Mouse (Mus musculus) MEL (cell line): Measurements from ENCODE around the gene Gm17622. TPM values are rescaled to one million over a fixed set of nuclear protein-coding genes. Genes with fewer than 3 reads are reported as not detected.

Experiments
- DNase-seq: peaks from one replicate; pipeline ENCODE4 v3.0.0; 2011; ENCODE audit warnings: low read depth, low spot score
- H3K27ac ChIP-seq: 2 replicates; pipeline ENCODE4 v1.5.1; 2012; ENCODE audit warnings: low read depth, mild to moderate bottlenecking, control low read depth, low read length, moderate library complexity; ENCODE audit not compliant: control insufficient read depth
- H3K27me3 ChIP-seq, 2 experiments: fragments of 150-350 bp in 1 of 2; sonication (generic) in 1 of 2; 2 replicates each; pipeline ENCODE4 v1.6.1; 2012; ENCODE audit warnings: low read length in 2 of 2, mild to moderate bottlenecking in 2 of 2, improper control_type of control experiment in 1 of 2, moderate library complexity in 1 of 2; ENCODE audit not compliant: insufficient read depth in 2 of 2, control insufficient read depth in 1 of 2
- H3K36me3 ChIP-seq, 2 experiments: 2 replicates each; pipeline ENCODE4 v1.6.1; 2012 to 2014; ENCODE audit warnings: low read length in 2 of 2, improper control_type of control experiment in 1 of 2, inconsistent platforms in 1 of 2, mild to moderate bottlenecking in 1 of 2; ENCODE audit not compliant: insufficient read depth in 2 of 2, control insufficient read depth in 1 of 2
- H3K4me1 ChIP-seq, 2 experiments: fragments of 150-350 bp in 1 of 2; sonication (generic) in 1 of 2; 2 replicates each; pipeline ENCODE4 v1.6.1; 2012; ENCODE audit warnings: low read length in 2 of 2, improper control_type of control experiment in 1 of 2, mild to moderate bottlenecking in 1 of 2; ENCODE audit not compliant: insufficient read depth in 2 of 2, control insufficient read depth in 1 of 2
- H3K4me3 ChIP-seq, 2 experiments: fragments of 150-350 bp in 1 of 2; sonication (generic) in 1 of 2; 2 replicates each; pipeline ENCODE4 v1.5.1; 2012; ENCODE audit warnings: low read depth in 2 of 2, low read length in 2 of 2, mild to moderate bottlenecking in 2 of 2, moderate library complexity in 2 of 2, control low read depth in 1 of 2, improper control_type of control experiment in 1 of 2; ENCODE audit not compliant: control insufficient read depth in 1 of 2, insufficient read depth in 1 of 2
- H3K79me2 ChIP-seq: 2 replicates; pipeline ENCODE4 v1.6.1; 2012; ENCODE audit warnings: mild to moderate bottlenecking, low read length, moderate library complexity; ENCODE audit not compliant: control insufficient read depth, poor library complexity, insufficient read depth
- H3K9ac ChIP-seq: 2 replicates; pipeline ENCODE4 v1.6.1; 2012; ENCODE audit warnings: low read depth, mild to moderate bottlenecking, control low read depth, low read length, moderate library complexity; ENCODE audit not compliant: control insufficient read depth, poor library complexity, severe bottlenecking
- H3K9me3 ChIP-seq: fragments of 150-350 bp; sonication (generic); replicated peaks from 2 replicates; pipeline ENCODE4 v1.6.1; 2012; ENCODE audit warnings: mild to moderate bottlenecking, low read length, improper control_type of control experiment, moderate library complexity; ENCODE audit not compliant: insufficient read depth
- CHD1 ChIP-seq: IDR thresholded peaks from 2 replicates; pipeline ENCODE4 v1.6.1; 2012; ENCODE audit warnings: low read depth, mild to moderate bottlenecking, inconsistent platforms, low read length, improper control_type of control experiment
- CHD2 ChIP-seq: IDR thresholded peaks from 2 replicates; pipeline ENCODE4 v1.6.1; 2011; ENCODE audit warnings: low read length, improper control_type of control experiment
- CTCF ChIP-seq, 3 experiments: IDR thresholded peaks in 2 of 3; conservative IDR thresholded peaks in 1 of 3; 2 replicates each; pipeline ENCODE4 v1.5.1; 2011 to 2012; ENCODE audit warnings: low read length in 3 of 3, low read depth in 2 of 3, mild to moderate bottlenecking in 2 of 3, improper control_type of control experiment in 1 of 3, inconsistent platforms in 1 of 3, mixed read lengths in 1 of 3, moderate library complexity in 1 of 3; ENCODE audit not compliant: control insufficient read depth in 1 of 3, insufficient read depth in 1 of 3, poor library complexity in 1 of 3, severe bottlenecking in 1 of 3
- E2F4 ChIP-seq: IDR thresholded peaks from 2 replicates; pipeline ENCODE4 v1.6.1; 2011; ENCODE audit warnings: low read depth, low read length, improper control_type of control experiment, borderline replicate concordance
- ELF1 ChIP-seq: IDR thresholded peaks from 2 replicates; pipeline ENCODE4 v1.6.1; 2014; ENCODE audit warnings: low read depth, mild to moderate bottlenecking, inconsistent platforms, low read length, improper control_type of control experiment, moderate library complexity
- GABPA ChIP-seq: IDR thresholded peaks from 2 replicates; pipeline ENCODE4 v1.6.1; 2012; ENCODE audit warnings: low read depth, mild to moderate bottlenecking, inconsistent platforms, low read length, improper control_type of control experiment, moderate library complexity
- HCFC1 ChIP-seq: IDR thresholded peaks from 2 replicates; pipeline ENCODE4 v1.6.1; 2012; ENCODE audit warnings: low read depth, mild to moderate bottlenecking, inconsistent platforms, low read length, improper control_type of control experiment, moderate library complexity
- JUND ChIP-seq: IDR thresholded peaks from 2 replicates; pipeline ENCODE4 v1.6.1; 2011; ENCODE audit warnings: low read depth, mild to moderate bottlenecking, improper control_type of control experiment, low read length
- MAFK ChIP-seq: IDR thresholded peaks from 2 replicates; pipeline ENCODE4 v1.6.1; 2011; ENCODE audit warnings: low read depth, mild to moderate bottlenecking, low read length, improper control_type of control experiment, borderline replicate concordance
- MAX ChIP-seq: IDR thresholded peaks from 2 replicates; pipeline ENCODE4 v1.6.1; 2011; ENCODE audit warnings: low read length, improper control_type of control experiment
- MEF2A ChIP-seq: IDR thresholded peaks from 2 replicates; pipeline ENCODE4 v1.6.1; 2014; ENCODE audit warnings: low read depth, mild to moderate bottlenecking, inconsistent platforms, low read length, improper control_type of control experiment; ENCODE audit not compliant: poor library complexity, insufficient replicate concordance, severe bottlenecking; ENCODE audit errors: extremely low read depth
- MXI1 ChIP-seq: IDR thresholded peaks from 2 replicates; pipeline ENCODE4 v1.6.1; 2011; ENCODE audit warnings: mild to moderate bottlenecking, low read depth, low read length, improper control_type of control experiment
- MYB ChIP-seq: IDR thresholded peaks from 2 replicates; pipeline ENCODE4 v1.6.1; 2011; ENCODE audit warnings: mild to moderate bottlenecking, low read depth, low read length, improper control_type of control experiment
- MYC ChIP-seq: IDR thresholded peaks from 2 replicates; pipeline ENCODE4 v1.6.1; 2011; ENCODE audit warnings: low read depth, mild to moderate bottlenecking, low read length, improper control_type of control experiment, moderate library complexity
- NELFE ChIP-seq: IDR thresholded peaks from 2 replicates; pipeline ENCODE4 v1.6.1; 2011; ENCODE audit warnings: low read depth, low read length, improper control_type of control experiment
- POLR2AphosphoS2 ChIP-seq: IDR thresholded peaks from 2 replicates; pipeline ENCODE4 v1.6.1; 2011; ENCODE audit warnings: low read length, improper control_type of control experiment
- RAD21 ChIP-seq: IDR thresholded peaks from 2 replicates; pipeline ENCODE4 v1.6.1; 2011; ENCODE audit warnings: mild to moderate bottlenecking, low read depth, low read length, improper control_type of control experiment
- SIN3A ChIP-seq: IDR thresholded peaks from 2 replicates; pipeline ENCODE4 v1.6.1; 2012; ENCODE audit warnings: low read length, improper control_type of control experiment, inconsistent platforms
- TBP ChIP-seq: IDR thresholded peaks from 2 replicates; pipeline ENCODE4 v1.8.0; 2011; ENCODE audit warnings: low read depth, low read length, improper control_type of control experiment
- TCF12 ChIP-seq: IDR thresholded peaks from 2 replicates; pipeline ENCODE4 v1.6.1; 2014; ENCODE audit warnings: low read depth, mild to moderate bottlenecking, inconsistent platforms, low read length, improper control_type of control experiment, moderate library complexity
- USF1 ChIP-seq: IDR thresholded peaks from 2 replicates; pipeline ENCODE4 v1.6.1; 2014; ENCODE audit warnings: low read depth, mild to moderate bottlenecking, inconsistent platforms, low read length, improper control_type of control experiment, moderate library complexity
- USF2 ChIP-seq, 2 experiments: IDR thresholded peaks; 2 replicates each; pipeline ENCODE4 v1.6.1; 2011 to 2012; ENCODE audit warnings: improper control_type of control experiment in 2 of 2, low read length in 2 of 2, borderline replicate concordance in 1 of 2, inconsistent platforms in 1 of 2, low read depth in 1 of 2, mild to moderate bottlenecking in 1 of 2; ENCODE audit not compliant: insufficient read depth in 1 of 2
- ZNF384 ChIP-seq: IDR thresholded peaks from 2 replicates; pipeline ENCODE4 v1.6.1; 2012; ENCODE audit warnings: low read depth, mild to moderate bottlenecking, inconsistent platforms, low read length, improper control_type of control experiment
- polyA plus RNA-seq, 2 experiments: library from polyadenylated mRNA; stranded (reverse) in 1 of 2; unstranded in 1 of 2; fragments of >175 nt in 1 of 2; fragments of >200 nt in 1 of 2; gene quantifications; 2 replicates each; pipeline versions ENCODE4 v1.2.1 to v1.2.4; 2012; ENCODE audit warnings: low replicate concordance in 2 of 2, low read depth in 1 of 2; ENCODE audit not compliant: insufficient read length in 2 of 2, insufficient read depth in 1 of 2, missing spikeins in 1 of 2
- total RNA-seq: library from RNA; depleted of rRNA; stranded (reverse); fragments of 300-350 nt; gene quantifications from 2 replicates; pipeline ENCODE4 v1.2.3, GENCODE M21; 2012

Gm17622 gene
- total and polyA plus RNA-seq, 3 experiments = not detected

DNA sequence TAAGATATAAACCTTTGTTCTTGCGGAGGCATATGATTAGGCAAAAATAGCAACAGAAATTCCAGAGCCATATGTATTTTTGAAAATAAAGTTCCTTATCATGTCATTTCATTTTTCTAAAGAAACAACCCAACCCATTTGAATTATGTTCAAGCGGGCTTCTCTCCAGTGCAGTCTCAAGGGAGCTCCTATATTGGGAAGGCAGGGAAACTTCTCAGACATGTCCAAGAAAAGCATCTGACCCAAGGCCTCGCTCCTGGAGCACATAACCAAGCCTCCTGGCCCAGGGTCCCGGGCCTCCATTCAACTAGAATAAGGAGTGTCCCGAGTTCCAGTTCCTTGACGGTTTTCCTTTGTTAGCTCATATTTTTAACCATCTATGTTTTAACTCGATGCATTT is 39.7 kb upstream of the Gm17622 start:
- TF ChIP-seq MEF2A (no peak), JUND (no peak), NELFE (no peak), CHD1 (no peak), RAD21 (no peak), TCF12 (no peak), HCFC1 (no peak), GABPA (no peak), MAFK (no peak), CHD2 (no peak)
- Histone ChIP-seq H3K4me1 (peaks cover 0 to 5% of the 10 kb centered on the region in 2 experiments; a peak in 2 of 4 replicates), H3K79me2 (no peaks in the 10 kb centered on the region)

GRCm38 (mm10) chr13:96451386-96452140 is 39.0 kb upstream of the Gm17622 start:
- Histone ChIP-seq H3K9me3 (no peaks in the 10 kb centered on the region), H3K4me1 (peaks cover 0 to 5% of the 10 kb centered on the region in 2 experiments; a peak in 2 of 4 replicates), H3K36me3 (no peaks in the 10 kb centered on the region), H3K27me3 (no peaks in the 10 kb centered on the region), H3K79me2 (no peaks in the 10 kb centered on the region), H3K27ac (no peak overlapping the region), H3K9ac (no peak overlapping the region), H3K4me3 (no peak overlapping the region)
- no peak for DNase-seq
- no peak for TF ChIP-seq CTCF (IDR thresholded peaks at IDR 0.05 in 2 of 3, conservative IDR thresholded peaks at IDR 0.05 in 1 of 3; ENCODE audit: control insufficient read depth in 1 of 3, insufficient read depth in 1 of 3, low read depth in 2 of 3, low read length in 3 of 3, poor library complexity in 1 of 3, severe bottlenecking in 1 of 3)
- TF ChIP-seq CHD2 = no peak
- TF ChIP-seq TBP = no peak
- no peak for TF ChIP-seq MXI1
- TF ChIP-seq NELFE = no peak
- TF ChIP-seq USF2 (IDR thresholded peaks at IDR 0.05; ENCODE audit: borderline replicate concordance in 1 of 2, insufficient read depth in 1 of 2, low read depth in 1 of 2, low read length in 2 of 2) = no peak
- no peak for TF ChIP-seq ZNF384
- no peak for TF ChIP-seq ELF1
- no peak for TF ChIP-seq MAX
- no peak for TF ChIP-seq SIN3A
- no peak for TF ChIP-seq USF1
- no peak for TF ChIP-seq MYB
- TF ChIP-seq MYC = no peak
- no peak for TF ChIP-seq GABPA
- TF ChIP-seq E2F4 = no peak
- no peak for TF ChIP-seq POLR2AphosphoS2

More for the DNA sequence above, 39.7 kb upstream of the Gm17622 start:
- Histone ChIP-seq H3K27me3 (no peaks in the 10 kb centered on the region), H3K4me3 (no peak overlapping the region), H3K9me3 (no peaks in the 10 kb centered on the region), H3K27ac (no peak overlapping the region), H3K36me3 (no peaks in the 10 kb centered on the region), H3K9ac (no peak overlapping the region)
- DNase-seq = no peak
